Mouse (Mus musculus): ENCODE results near the gene 4930402K13Rik. TPM values are rescaled to one million over a fixed set of nuclear protein-coding genes. Genes with fewer than 3 reads are reported as not detected.

4930402K13Rik gene
- polyA plus RNA-seq (2017; shearing (Covaris generic)): not detected

DNA sequence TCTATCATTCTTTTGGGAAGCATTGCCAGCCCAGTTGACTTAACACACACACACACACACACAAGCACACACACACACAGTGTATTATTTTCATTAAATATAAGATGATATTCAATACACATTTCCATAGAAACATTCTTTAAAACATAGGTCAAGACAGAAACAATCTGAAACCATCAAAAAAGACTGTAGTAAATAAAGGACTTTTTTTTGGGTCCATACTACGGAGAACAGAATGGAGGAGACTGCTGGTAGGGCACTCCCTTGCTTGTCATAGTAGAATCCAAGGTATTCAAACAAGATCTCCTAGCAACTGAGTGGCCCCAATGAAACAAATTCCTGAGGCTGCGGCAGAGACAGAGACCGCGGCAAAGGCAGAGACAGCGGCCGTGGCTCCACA is at the start of gene 4930402K13Rik:
TSS of gene 4930402K13Rik (plus strand) at position 301 of the 400 bp plus-strand sequence.

DNA sequence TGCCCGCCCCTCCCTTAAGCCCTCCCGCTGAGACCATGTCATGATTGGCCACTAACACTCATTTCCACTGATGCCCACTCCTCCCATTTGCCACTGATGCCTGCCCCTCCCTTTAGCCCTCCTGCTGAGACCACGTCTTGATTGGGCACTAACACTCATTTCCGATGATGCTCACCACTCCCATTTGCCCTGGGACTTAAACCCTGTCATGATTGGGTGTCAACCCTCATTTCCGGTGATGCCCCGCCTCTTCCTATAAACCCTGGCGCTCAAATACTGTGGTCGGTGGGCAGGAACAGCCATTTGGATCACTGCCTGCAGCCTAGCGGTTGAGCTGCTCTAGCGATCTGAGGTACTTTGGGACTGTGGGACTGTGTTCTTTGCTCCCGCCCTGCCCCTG is 41.6 kb upstream of the 4930402K13Rik start, which contains the start of gene Fthl17f:
TSS of gene Fthl17f (plus strand) at position 301 of the 400 bp plus-strand sequence.

Other genes starting within 250 kb of the 4930402K13Rik start
- gene Gm5751, start 230.3 kb upstream of the 4930402K13Rik start, polyA plus RNA-seq (2017; shearing (Covaris generic)): not detected
- gene B630019K06Rik, start 212.2 kb upstream of the 4930402K13Rik start, polyA plus RNA-seq (2017; shearing (Covaris generic)): 1.8 TPM
- not detected for gene Fthl17b, start 141.6 kb upstream of the 4930402K13Rik start, polyA plus RNA-seq (2017; shearing (Covaris generic))
- gene Fthl17c, start 128.0 kb upstream of the 4930402K13Rik start, polyA plus RNA-seq (2017; shearing (Covaris generic)): not detected
- not detected for gene Fthl17d, start 117.8 kb upstream of the 4930402K13Rik start, polyA plus RNA-seq (2017; shearing (Covaris generic))
- not detected for gene Fthl17e, start 71.1 kb upstream of the 4930402K13Rik start, polyA plus RNA-seq (2017; shearing (Covaris generic))
- gene Fthl17f, start 41.5 kb upstream of the 4930402K13Rik start, polyA plus RNA-seq (2017; shearing (Covaris generic)): not detected
- 0.23 TPM for gene Lancl3, start 95.3 kb downstream of the 4930402K13Rik start, polyA plus RNA-seq (2017; shearing (Covaris generic))
- gene Gm14862, start 152.3 kb downstream of the 4930402K13Rik start, polyA plus RNA-seq (2017; shearing (Covaris generic)): 0.31 TPM
- 2.4 TPM for gene Xk, start 168.2 kb downstream of the 4930402K13Rik start, polyA plus RNA-seq (2017; shearing (Covaris generic))
- gene H2al1m, start 179.2 kb downstream of the 4930402K13Rik start, polyA plus RNA-seq (2017; shearing (Covaris generic)): not detected
- gene H2al1k, start 246.1 kb downstream of the 4930402K13Rik start, polyA plus RNA-seq (2017; shearing (Covaris generic)): 0.71 TPM